Mouse (Mus musculus): ENCODE data around the gene Olfr1330. TPM values are rescaled to one million over a fixed set of nuclear protein-coding genes. Genes with fewer than 3 reads are reported as not detected.

Gene Olfr1330
- polyA plus RNA-seq, 1 experiment from 2014 or later, result not detected

Other genes with a start within 250 kb of the Olfr1330 start
- gene Olfr62, start 229.6 kb upstream of the Olfr1330 start, polyA plus RNA-seq (2015; fragmentation: Nextera tagmentation; extraction: Ambion mirVana), result not detected in 2 replicates
- gene Olfr1342, start 195.8 kb upstream of the Olfr1330 start, polyA plus RNA-seq (2015; fragmentation: Nextera tagmentation; extraction: Ambion mirVana), result not detected in 2 replicates
- gene Olfr1341, start 185.1 kb upstream of the Olfr1330 start, polyA plus RNA-seq (2015; fragmentation: Nextera tagmentation; extraction: Ambion mirVana), result not detected in 2 replicates
- gene Olfr1340, start 168.5 kb upstream of the Olfr1330 start, polyA plus RNA-seq (2015; fragmentation: Nextera tagmentation; extraction: Ambion mirVana), result not detected in 2 replicates
- gene Olfr1339, start 156.4 kb upstream of the Olfr1330 start, polyA plus RNA-seq (2015; fragmentation: Nextera tagmentation; extraction: Ambion mirVana), result not detected in 2 replicates
- gene Olfr1338, start 129.9 kb upstream of the Olfr1330 start, polyA plus RNA-seq (2015; fragmentation: Nextera tagmentation; extraction: Ambion mirVana), result not detected in 2 replicates
- gene Olfr1337, start 106.0 kb upstream of the Olfr1330 start, polyA plus RNA-seq (2015; fragmentation: Nextera tagmentation; extraction: Ambion mirVana), result not detected in 2 replicates
- not detected in 2 replicates for gene Olfr1335, start 78.7 kb upstream of the Olfr1330 start, polyA plus RNA-seq (2015; fragmentation: Nextera tagmentation; extraction: Ambion mirVana)
- gene Olfr1333, start 52.3 kb upstream of the Olfr1330 start, polyA plus RNA-seq (2015; fragmentation: Nextera tagmentation; extraction: Ambion mirVana), result not detected in 2 replicates
- not detected in 2 replicates for gene Olfr1331, start 23.9 kb upstream of the Olfr1330 start, polyA plus RNA-seq (2015; fragmentation: Nextera tagmentation; extraction: Ambion mirVana)
- not detected in 2 replicates for gene Olfr1329, start 28.9 kb downstream of the Olfr1330 start, polyA plus RNA-seq (2015; fragmentation: Nextera tagmentation; extraction: Ambion mirVana)
- gene Olfr1328, start 50.0 kb downstream of the Olfr1330 start, polyA plus RNA-seq (2015; fragmentation: Nextera tagmentation; extraction: Ambion mirVana), result not detected in 2 replicates
- gene Lao1, start 73.0 kb downstream of the Olfr1330 start, polyA plus RNA-seq (2015; fragmentation: Nextera tagmentation; extraction: Ambion mirVana), result 0.16 and 0.28 TPM in 2 replicates
- 88.3 and 103 TPM in 2 replicates for gene Slc2a1, start 220.1 kb downstream of the Olfr1330 start, polyA plus RNA-seq (2015; fragmentation: Nextera tagmentation; extraction: Ambion mirVana)